Mouse (Mus musculus) urinary bladder, postnatal 14 days (tissue): ENCODE results near the gene Dlg2.

Experiments used
- DNase-seq: peaks from one replicate; pipeline ENCODE4 v3.0.0; 2021; ENCODE audit warnings: low spot score

The Dlg2 gene

DNA sequence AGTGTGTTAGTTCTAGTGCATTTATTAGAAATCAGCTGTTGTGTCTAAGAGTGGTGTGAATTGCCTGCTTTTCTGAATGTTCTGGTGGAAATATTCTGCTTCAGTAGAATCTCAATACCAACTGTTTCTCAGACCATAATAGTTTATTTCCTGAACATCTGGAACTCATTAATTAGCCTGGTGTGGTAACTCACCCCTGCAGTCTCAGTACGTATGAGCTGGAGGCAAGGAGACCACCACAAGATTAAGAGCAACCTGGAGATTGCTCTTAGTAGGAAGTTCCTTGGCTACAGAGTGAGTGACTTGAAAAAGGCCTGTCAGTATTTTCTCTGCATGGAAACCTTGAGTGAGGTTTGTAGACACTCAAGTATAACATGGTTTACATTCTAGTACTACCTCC is 1810.6 kb downstream of the Dlg2 start:
- no peak for DNase-seq

DNA sequence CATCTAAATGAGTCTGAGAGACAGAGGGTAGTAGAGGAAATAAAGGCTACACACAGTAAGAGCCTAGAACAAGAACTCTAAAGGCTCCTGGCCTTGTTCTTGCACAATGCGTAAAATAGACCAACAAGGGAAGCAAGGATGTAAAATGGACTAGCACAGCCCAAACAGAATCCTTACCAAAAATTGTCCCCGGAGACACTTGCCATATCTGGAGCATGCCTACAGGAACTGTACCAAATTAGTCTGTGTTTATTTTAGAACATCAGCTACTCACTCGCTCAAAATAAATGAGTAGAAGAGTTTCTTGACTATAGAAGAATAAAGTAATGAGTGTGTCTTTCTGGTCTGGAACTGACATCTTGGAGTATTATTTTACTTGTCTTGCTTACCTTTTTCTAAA is 1812.3 kb downstream of the Dlg2 start:
- DNase-seq = no peak

DNA sequence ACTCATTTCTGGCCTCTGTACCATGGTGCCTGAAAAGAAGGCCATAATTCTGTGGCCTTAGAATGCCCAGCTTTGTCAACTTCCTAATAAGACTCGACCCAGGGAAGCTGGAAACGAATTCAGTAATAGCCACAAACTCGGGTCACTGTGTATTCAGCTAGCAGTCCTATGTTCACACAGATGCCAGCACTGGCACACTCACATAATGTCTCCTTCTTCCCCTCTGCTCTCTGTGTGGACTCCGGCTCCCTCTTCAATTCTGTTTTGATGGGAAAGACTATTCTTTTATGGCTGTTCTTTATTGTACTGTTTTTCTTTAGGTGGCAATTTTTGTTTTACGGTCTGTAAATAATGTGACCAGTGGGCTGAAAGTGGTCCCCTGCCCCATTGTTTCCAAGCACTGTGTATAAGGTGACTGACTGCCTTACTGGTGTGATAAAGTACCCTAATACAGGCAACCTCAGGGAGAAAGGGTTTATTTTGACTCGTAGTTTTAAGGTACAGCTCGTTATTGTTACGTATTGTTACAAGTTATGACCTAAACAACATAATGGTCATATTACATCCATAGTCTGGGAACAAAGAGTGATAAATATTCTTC is 1816.5 kb downstream of the Dlg2 start:
- no peak for DNase-seq

DNA sequence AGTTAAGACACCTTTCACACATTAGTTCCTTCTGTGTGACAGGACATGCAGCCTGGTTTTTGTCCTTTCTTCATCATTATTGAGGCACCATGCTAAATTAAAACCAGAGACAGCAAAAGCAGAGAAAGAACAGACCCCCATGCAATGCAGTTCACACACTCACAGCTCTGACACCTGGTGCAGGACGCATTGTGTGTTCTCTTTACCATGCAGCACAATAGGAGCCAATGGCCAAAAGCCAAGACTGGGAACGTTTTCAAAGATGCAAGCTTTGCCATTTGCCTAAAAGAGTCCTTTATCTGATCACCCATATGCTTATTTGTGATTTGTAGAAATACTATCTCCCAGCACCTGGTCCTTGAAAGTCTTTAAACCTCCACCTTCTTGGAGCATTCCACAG is 1824.6 kb downstream of the Dlg2 start:
- no peak for DNase-seq

DNA sequence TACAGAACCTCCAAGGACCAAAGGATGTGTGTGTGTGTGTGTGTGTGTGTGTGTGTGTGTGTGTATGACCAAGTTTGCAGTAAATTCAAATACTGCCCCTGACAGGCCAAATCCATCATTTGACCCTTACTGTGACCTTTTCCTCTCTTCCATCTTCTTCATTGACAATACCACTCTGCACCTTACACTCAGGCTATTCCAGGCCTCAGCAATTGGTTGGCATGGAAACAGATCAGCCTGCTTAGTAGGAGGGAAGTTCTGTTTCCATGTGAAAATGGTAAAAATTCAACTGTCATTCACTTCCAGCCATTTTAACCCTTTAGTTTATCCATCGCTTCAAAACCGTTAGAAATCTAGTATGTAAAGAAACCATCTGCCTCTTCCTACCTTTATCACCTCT is 1831.2 kb downstream of the Dlg2 start:
- DNase-seq = no peak

DNA sequence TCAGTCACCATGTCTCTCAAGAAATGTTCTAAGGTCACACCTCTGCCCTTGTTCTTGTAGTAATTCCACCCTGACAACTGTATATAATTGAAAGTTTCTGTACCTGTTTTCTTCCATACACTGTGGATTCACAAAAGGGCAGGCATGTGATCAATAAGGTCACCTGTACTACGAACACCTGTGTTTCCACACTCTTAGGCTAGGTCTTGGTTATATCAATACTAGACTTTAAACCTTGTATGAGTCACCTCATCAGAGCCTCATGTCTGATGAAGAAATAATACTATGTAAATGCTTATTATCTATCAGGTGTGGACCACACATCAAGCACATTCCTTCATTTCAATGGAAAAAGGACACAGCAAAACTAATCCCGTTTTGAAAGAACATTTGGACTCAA is 1831.7 kb downstream of the Dlg2 start:
- DNase-seq = no peak

DNA sequence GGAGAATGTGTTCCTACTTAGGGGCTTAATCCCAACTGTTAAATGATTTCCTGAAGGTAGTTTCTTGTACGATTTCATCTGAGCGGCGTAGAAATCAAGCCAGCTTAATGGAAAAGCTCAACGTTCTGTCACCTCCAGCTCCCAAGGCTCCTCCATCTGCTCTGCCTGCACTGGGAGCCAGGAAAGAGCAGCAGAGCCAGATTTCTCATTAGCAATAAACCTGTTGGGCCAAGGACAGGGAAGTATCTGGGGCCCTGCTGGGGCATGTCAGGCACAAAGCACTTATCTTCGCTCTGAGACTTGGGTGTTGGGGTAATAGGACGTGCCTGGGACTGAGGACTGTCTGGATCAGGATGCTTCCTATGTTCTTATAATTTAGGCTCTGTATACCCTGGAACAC is 1839.9 kb downstream of the Dlg2 start:
- no peak for DNase-seq

DNA sequence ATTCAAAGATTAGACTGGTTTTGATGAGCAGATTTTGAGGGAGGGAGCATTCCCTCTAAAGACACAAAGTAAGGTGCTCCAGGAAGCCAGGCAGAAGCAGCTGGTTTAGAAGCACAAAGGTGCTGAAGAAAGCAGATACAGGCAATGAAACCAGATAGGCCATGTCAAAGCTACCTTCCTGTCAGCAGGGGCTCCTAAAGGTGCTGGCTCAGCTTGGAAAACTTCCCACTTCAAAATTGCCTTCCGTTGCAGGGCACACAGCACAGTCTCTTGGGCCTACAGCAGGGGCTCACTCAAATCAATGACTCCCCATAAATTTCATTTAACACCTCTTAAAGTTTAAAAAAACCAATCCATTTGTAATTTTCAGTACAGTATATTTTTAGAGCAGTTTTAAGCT is 1843.0 kb downstream of the Dlg2 start:
- DNase-seq = no peak

DNA sequence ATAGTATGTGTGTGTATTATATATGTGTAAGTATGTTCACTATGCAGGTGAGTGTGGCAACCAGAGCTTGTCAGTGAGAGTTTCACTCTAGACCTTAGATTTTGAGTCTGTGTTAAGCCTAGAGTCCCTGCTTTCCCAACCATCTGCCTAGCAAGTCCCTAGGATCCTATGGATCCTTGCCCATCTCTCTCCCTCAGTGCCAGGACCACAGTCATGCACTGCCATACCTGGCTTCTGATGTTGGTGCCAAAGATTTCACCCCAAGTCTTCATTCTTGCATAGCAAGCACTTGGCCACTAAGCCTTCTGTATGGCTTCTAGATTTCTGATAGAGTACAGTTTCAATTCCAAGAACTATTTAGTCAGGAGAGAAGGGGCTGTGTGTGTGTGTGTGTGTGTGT is 1843.7 kb downstream of the Dlg2 start:
- no peak for DNase-seq

DNA sequence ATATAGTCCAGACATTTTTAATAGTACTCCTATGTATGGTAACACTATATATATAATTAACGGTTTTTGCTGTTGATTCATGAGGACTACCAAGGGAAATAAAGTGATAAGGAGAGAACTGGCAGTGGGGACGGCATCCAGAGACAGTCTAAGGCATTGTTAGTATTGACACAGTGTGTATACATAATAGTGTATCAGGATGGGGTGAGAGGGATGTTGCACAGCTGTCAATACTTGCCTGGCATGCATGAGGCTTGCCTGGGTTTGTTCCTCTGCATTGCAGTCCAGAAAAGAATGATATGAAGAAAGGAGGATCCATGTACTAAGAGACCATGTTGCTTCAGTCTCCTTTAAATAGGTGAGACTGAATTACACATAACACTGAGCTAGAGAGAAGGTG is 1845.3 kb downstream of the Dlg2 start:
- no peak for DNase-seq

DNA sequence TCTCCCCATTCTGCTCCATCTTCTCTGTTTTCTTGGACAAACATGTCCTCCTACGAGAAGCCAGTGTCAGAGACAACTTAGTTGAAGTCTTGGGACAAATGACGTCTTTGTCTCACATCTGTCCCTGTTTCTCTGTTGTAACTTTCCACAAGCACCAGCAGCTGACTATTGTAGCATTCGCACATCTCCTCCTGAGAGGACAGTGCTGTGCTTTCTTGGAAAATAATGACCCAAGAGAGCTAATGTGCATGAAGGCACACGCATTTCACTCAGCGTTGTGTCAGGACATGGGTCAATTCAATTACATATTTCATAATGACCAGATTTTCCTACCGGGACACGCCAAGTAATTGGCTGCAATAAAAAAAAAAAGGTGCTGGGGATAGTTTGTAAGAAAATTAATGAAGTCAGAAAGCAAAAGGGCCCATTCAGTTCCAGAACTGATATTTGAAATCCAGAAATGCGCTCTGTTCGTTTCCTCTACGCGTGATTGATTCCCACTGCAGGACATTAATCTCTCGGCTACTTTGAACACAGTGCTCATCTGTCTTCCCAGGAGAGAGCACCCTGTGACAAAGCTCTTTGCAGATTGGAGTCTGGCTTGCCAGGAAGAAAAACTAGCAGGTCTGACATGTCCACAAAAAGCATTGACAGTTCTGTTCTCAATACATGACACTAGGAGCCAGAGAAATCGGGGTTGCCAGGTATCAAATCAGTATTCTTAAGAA is 1846.0 kb downstream of the Dlg2 start:
- no peak for DNase-seq

DNA sequence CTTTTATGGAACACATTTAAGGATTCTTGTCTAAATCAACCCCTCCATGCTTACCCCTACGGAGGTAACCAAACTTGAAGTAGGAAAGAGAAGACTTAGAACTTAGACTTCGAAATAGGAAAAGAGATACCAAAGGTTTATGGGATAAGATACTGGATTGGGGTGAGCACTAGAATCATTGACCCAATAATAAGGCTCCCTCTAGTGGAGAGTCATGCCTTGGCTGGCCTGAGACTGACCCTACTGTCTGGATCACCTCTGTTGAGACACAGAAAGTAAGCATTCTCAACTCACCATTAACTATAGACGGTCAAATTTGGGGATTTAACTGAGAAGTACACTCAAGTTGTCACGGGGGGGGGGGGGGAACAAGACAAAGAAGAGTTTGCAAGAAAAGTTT is 1847.2 kb downstream of the Dlg2 start:
- peak; percentile 39 for DNase-seq

DNA sequence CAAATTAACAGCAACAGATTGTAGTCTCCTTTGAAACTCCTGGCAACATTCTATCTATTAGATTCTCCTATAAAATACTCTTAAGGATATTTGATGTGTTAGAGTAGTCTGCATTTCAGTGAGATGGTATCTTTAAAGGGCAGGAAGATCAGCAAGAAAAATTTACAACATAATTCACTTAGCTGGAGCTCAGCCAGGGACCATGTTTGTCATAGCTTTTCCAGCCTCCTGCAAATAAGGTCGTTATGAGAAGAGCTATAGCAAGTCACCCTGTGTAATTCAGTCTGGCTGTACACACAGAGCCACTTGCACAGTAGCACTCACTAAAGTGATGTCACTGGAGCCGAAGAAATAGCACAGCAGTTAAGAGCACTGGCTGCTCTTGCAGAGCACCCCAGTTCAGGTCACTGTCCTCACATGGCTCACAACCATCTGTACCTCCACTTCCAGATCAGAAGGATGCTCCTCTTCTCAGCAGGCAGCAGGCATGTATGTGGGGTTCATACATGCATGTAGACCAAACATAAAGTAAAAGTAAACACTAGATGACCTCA is 1850.9 kb downstream of the Dlg2 start:
- no peak for DNase-seq

DNA sequence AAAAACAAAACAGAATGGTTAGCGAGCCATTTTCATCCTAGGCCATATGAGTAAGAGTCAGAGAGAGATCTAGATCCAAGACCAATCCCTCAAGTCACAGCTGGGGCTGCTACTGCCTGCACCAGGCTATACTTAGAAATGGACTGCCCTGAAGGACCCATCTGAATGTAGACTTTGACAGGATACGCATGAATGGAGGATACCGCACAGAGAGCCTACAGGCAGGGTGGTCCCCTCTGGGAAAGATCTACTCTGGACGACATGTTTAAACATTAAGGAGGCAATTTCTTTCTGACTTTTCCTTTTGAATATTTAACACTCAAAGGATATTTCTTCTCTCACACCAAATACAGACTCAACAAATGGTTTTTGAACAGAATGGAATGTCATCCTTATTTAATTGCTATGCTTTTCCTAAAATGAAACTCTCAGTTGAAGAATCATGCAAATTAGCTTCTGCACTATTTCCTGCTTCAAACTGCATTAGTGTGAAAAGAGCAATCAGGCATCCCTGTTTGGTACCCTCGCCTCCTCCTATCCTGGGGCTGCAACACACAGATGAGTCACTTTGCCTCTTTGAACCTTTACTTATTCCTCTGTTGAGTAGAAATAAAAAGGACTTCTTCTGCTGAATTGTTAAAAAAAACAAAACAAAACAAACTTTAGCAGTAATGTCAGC is 1856.9 kb downstream of the Dlg2 start:
- DNase-seq = no peak

DNA sequence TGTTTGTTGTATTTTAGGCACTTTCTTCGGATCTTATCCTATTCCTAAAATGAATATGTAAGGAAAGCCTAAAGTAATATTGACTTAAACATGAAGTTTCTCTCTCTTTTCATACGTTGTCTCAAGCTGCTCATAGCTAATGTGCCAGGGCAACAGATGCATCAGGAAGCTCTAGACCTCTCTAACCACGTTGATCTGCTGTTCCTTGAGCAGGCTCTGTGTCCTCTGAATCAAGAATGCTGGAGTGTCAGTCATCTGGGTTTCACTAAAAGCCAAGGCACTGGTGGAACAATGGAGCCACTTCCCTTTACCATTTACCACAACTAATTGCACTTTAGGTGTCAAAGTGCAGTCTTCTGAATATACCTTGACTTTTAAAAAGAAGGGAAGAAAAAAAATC is 1880.1 kb downstream of the Dlg2 start:
- no peak for DNase-seq

DNA sequence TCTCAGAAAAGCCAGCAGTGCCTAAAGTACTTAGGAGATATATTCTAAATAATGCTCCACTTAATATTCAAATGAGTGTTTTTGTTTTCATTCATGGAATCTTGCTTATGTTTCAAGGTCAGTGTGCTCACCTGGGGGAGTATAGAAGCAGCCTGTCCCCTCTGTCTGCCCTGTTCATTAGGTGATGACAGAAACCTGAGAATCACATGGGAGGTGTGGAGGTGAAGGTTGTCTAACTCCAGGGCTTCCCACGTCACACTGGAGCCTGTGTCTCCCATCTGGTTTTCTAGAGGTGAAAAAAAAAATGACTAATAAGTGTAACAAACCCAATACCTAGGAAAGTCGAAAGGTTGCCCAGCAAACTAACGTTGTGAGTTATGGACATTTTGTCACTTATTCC is 1886.9 kb downstream of the Dlg2 start:
- no peak for DNase-seq

DNA sequence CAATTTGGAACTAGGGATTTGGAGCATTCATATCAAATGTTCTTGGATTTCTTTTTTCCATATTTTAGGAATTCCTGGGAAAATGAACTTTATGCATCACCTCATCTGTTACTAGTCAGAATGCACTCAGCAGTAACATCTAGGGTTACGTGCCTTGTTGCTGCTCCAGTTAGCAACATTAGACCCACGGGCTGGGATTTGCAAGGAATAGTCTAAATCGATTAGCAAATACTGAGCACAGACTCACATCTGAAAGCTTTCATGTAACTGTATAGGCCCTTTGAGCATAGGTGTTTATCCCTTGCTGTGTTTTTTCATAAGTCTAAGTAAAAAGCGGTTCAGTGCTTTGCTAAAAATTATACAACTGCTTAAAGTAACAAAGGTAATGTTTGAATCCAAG is 1887.3 kb downstream of the Dlg2 start:
- no peak for DNase-seq

DNA sequence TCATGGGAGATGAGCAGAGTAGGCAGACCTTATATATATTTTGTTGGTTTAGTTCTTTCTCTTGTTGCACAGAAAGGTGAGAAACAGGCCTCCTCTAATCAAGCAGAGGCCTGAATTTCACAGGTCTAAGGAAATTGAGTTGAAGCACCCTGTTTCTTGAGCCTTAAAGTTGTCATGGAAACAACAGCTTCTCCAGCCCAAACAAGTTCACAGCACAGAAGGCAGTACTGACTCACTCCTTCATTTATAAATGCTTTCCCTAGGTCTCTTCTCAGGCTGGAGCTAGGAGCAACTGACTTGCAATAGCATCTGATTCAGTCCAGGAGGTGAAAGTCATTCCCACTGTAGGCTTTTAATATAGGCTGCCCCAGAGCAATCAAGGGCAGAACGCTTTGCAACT is 1890.6 kb downstream of the Dlg2 start:
- DNase-seq = no peak

DNA sequence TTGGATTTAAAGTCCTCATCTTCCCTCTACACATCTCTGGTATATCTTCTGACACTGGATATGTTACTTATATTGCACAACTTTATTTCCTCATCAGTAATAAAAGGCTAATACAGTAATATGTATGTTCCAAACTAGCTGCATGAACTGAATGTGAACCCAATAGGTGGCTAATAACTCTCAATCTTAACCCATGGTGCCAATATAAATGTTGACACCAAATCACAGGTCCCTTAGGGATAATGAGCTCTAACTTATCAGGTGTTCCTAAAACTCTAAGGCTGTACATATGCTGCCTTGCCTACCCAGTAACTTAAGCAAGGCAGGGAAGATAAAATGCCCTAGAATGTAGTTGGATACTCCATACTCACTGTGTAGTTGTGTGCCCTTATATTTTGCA is 1894.0 kb downstream of the Dlg2 start:
- DNase-seq = no peak

DNA sequence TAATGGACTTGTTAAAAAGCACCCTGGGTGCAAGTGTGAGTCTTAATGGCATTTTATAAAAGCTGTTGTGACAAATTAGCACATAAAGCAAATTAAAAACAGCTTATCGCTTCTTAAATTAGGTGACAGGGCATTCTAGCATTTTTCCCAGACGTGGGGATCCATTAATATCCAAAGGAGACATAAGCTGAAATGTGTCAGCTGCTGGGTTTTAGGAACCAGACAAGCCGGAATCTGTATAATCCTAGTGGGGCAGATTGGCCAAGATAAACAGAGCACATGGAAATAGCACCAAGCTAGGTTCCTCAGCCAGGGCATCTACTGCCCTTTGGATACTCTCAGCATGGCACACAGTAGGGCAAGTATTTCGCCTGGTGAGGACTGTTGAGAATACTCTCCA is 1895.2 kb downstream of the Dlg2 start:
- no peak for DNase-seq

DNA sequence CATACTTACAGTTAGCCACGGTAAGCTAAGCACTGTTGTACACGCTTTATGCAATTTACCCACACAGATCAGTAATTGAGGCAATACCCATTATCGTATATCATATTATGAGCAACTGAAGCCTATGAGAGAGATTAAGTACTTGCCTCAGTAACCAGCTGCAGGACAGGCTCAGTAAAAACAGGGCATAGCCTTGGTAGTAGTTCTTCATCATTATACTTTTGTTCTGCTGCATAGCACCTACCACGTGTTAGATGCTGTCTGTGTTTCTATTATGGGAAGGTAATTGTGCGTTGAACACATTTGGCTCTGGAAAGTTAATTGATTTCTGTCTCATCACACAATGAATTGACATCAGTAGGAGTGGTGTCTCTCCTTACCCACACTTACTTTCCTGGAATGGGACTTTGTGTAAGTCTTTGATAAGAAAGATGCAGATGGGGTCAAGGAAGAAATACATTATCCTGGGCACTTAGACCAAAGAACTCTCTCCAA is 1897.4 kb downstream of the Dlg2 start:
- DNase-seq = no peak

DNA sequence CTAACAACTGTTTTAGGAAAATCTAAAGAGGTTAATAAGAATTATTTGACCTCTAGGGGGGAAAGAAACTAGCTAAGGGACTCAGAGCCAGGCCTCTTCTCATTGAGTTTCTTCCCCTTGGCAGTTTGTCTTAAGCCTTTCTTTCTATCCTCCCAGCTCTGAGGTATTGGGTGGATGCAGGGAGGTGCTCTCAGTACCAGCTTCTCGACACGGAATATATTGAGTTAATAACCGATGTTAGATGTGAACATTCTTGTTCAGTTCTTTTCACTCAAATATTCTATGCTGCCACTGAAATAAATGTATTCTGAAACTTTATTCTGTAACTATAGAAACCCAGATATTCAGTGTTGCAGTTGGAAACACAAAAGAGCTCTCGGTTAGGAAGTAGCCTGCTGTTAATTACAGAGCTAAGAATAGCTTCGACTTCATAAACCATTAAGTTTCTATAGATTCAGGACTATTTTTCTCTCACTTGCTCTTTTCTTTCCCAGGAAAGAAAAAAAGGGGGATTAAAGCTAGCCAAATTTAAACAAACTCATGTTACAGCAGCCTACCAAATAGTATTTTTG is 1907.5 kb downstream of the Dlg2 start:
- no peak for DNase-seq
